Mouse (Mus musculus) CH12.LX (cell line): ENCODE data around the gene Ccdc24.

Experiments
- CTCF ChIP-seq, 2 experiments: IDR thresholded peaks in 1 of 2; conservative IDR thresholded peaks in 1 of 2; 2 replicates each; pipeline ENCODE4 v1.5.1; 2011 to 2012; ENCODE audit warnings: low read depth in 2 of 2, low read length in 2 of 2, improper control_type of control experiment in 1 of 2, inconsistent platforms in 1 of 2, mild to moderate bottlenecking in 1 of 2, moderate library complexity in 1 of 2
- POLR2A ChIP-seq: IDR thresholded peaks from 2 replicates; pipeline ENCODE4 v1.6.1; 2011; ENCODE audit warnings: low read depth, mild to moderate bottlenecking, improper control_type of control experiment, low read length
- SMC3 ChIP-seq: IDR thresholded peaks from 2 replicates; pipeline ENCODE4 v1.6.1; 2011; ENCODE audit warnings: low read depth, low read length, improper control_type of control experiment

GRCm38 (mm10) chr4:117918762-117919161 lies 46.4 kb upstream of the Ccdc24 start:
- TF ChIP-seq SMC3 (no peak), POLR2A (no peak), CTCF (conservative IDR thresholded peaks at IDR 0.05 in 1 of 2, IDR thresholded peaks at IDR 0.05 in 1 of 2; ENCODE audit: low read depth in 2 of 2, low read length in 2 of 2) (no peak)
